Mouse (Mus musculus) E14TG2a.4 (cell line): Measurements from ENCODE around the gene Mnd1.
A peak's percentile ranks its signal among the peaks of the same experiment; 100 is the strongest.

Experiments used
- H3K27me3 ChIP-seq: 2 replicates; pipeline ENCODE4 v1.6.1; 2014; ENCODE audit warnings: low read length, control low read depth; ENCODE audit not compliant: insufficient read depth
- H3K36me3 ChIP-seq: 2 replicates; pipeline ENCODE4 v1.6.1; 2014; ENCODE audit warnings: low read length, control low read depth; ENCODE audit not compliant: insufficient read depth
- H3K4me1 ChIP-seq: replicated peaks from 2 replicates; pipeline ENCODE4 v1.6.1; 2014; ENCODE audit warnings: low read depth, low read length, control low read depth
- H3K4me3 ChIP-seq: replicated peaks from 2 replicates; pipeline ENCODE4 v1.5.1; 2014; ENCODE audit warnings: mild to moderate bottlenecking, low read length
- H3K9me3 ChIP-seq: 2 replicates; pipeline ENCODE4 v1.6.1; 2014; ENCODE audit warnings: low read length, control low read depth
- CTCF ChIP-seq: conservative IDR thresholded peaks from 2 replicates; pipeline ENCODE4 v1.5.1; 2014; ENCODE audit warnings: low read length
- NANOG ChIP-seq: IDR thresholded peaks from 2 replicates; pipeline ENCODE4 v1.6.1; 2014; ENCODE audit warnings: borderline replicate concordance, low read length, mixed read lengths
- POU5F1 ChIP-seq: IDR thresholded peaks from 2 replicates; pipeline ENCODE4 v1.6.1; 2014; ENCODE audit warnings: low read length, borderline replicate concordance

The Mnd1 gene

GRCm38 (mm10) chr3:84061523-84062453, 93.8 kb downstream of the Mnd1 start:
- Histone ChIP-seq H3K4me1 (no peaks in the 10 kb centered on the region), H3K36me3 (no peaks in the 10 kb centered on the region), H3K4me3 (no peak overlapping the region), H3K27me3 (no peaks in the 10 kb centered on the region), H3K9me3 (peaks cover 21% of the 10 kb centered on the region)
- TF ChIP-seq POU5F1 (no peak), CTCF (no peak), NANOG (no peak)

- Histone ChIP-seq H3K4me1 (no peaks in the 10 kb centered on the region), H3K36me3 (no peaks in the 10 kb centered on the region), H3K27me3 (no peaks in the 10 kb centered on the region), H3K4me3 (no peak overlapping the region), H3K9me3 (peaks cover 27% of the 10 kb centered on the region)
- TF ChIP-seq NANOG (no peak), POU5F1 (no peak), CTCF (no peak)
Observed at GRCm38 (mm10) chr3:84060946-84061345, 94.6 kb downstream of the Mnd1 start.

DNA sequence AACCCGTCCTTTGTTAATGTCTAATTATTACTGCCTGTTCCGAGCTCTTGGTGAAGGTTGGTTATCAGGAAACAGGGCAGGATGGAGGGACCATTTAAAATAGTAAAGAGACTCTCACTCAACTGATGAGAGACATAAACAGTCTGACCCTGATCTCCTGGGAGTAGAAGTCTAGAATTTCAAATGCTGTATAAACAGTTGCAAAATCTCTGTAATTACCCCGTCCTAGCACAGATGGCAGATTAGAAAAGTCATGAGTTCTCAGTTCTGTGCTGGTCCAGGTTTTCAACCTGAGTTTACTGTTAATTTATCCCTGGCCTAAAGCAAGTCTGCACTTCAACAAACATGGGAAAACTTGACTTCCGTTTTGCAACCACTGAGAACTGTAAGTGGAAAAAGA, 95.5 kb downstream of the Mnd1 start:
- Histone ChIP-seq H3K36me3 (no peaks in the 10 kb centered on the region), H3K27me3 (no peaks in the 10 kb centered on the region), H3K4me1 (no peaks in the 10 kb centered on the region), H3K9me3 (peaks cover 33% of the 10 kb centered on the region), H3K4me3 (no peak overlapping the region)
- TF ChIP-seq POU5F1: no peak
- no peak for TF ChIP-seq CTCF
- TF ChIP-seq NANOG: no peak

- no peaks in the 10 kb centered on the region for H3K27me3 ChIP-seq
- TF ChIP-seq CTCF: no peak
- TF ChIP-seq POU5F1: no peak
- TF ChIP-seq NANOG: no peak
- peaks cover 37% of the 10 kb centered on the region for H3K9me3 ChIP-seq
- no peaks in the 10 kb centered on the region for H3K36me3 ChIP-seq
- no peak overlapping the region for H3K4me3 ChIP-seq
- no peaks in the 10 kb centered on the region for H3K4me1 ChIP-seq
Observed at GRCm38 (mm10) chr3:84059676-84060075, 95.9 kb downstream of the Mnd1 start.

DNA sequence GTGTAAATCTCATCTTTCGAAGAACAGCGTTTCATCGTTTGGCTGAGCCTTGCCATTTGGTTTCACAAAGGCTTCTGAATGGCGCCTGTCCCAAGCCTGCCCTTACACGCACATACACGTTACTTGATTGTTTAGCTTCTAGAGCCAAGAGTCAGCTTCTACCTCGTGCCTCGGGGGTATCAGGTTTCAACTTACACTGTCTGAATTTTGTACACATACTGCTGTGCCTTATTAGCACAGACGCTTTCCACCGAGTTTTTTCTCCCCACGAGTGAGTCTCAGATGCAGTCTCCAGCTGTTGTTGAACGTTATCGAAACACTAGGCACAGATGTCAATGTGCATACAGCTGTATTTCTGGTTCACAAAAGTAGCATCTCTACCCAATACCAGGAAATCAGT, 96.3 kb downstream of the Mnd1 start:
- TF ChIP-seq CTCF (no peak), POU5F1 (no peak), NANOG (no peak)
- H3K36me3 ChIP-seq: no peaks in the 10 kb centered on the region
- H3K4me1 ChIP-seq: no peaks in the 10 kb centered on the region
- peaks cover 42% of the 10 kb centered on the region for H3K9me3 ChIP-seq
- no peak overlapping the region for H3K4me3 ChIP-seq
- H3K27me3 ChIP-seq: no peaks in the 10 kb centered on the region

- H3K4me3 ChIP-seq: no peak overlapping the region
- H3K27me3 ChIP-seq: 0 out of 2 replicates have a peak, but pooled peaks cover 4% of the 10 kb centered on the region
- no peaks in the 10 kb centered on the region for H3K36me3 ChIP-seq
- TF ChIP-seq NANOG (no peak), POU5F1 (no peak), CTCF (no peak)
- peaks cover 13% of the 10 kb centered on the region for H3K9me3 ChIP-seq
- H3K4me1 ChIP-seq: peaks cover 8% of the 10 kb centered on the region
Observed at GRCm38 (mm10) chr3:84048729-84049175, 106.8 kb downstream of the Mnd1 start.

- Histone ChIP-seq H3K36me3 (no peaks in the 10 kb centered on the region), H3K4me1 (peaks cover 8% of the 10 kb centered on the region), H3K9me3 (no peaks in the 10 kb centered on the region), H3K27me3 (peaks cover 6% of the 10 kb centered on the region), H3K4me3 (no peak overlapping the region)
- TF ChIP-seq NANOG: no peak
- TF ChIP-seq POU5F1: no peak
- no peak for TF ChIP-seq CTCF
Observed at GRCm38 (mm10) chr3:84046206-84046605, 109.4 kb downstream of the Mnd1 start.

DNA sequence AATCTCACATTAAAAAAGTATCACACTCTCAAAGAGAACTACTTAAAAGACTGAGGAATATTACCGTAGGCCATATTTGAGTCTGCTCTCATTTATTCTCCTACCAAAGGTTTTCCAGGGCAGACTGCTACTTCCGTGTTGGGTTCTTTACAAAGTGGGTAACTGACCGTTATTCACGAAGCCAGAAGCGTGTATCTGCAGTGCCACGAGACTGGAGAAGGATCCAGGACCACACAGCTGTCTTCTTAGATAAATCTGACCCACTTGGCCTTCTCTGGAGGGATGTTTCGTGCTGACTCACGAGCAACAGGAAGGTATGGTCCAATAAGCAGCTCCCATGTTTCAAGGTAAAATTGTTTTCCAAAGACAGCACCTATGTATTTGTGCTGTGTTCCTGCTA, 113.8 kb downstream of the Mnd1 start:
- no peak overlapping the region for H3K4me3 ChIP-seq
- H3K27me3 ChIP-seq: peaks cover 7% of the 10 kb centered on the region
- peaks cover 7% of the 10 kb centered on the region for H3K36me3 ChIP-seq
- no peak for TF ChIP-seq NANOG
- TF ChIP-seq CTCF: no peak
- no peak for TF ChIP-seq POU5F1
- no peaks in the 10 kb centered on the region for H3K9me3 ChIP-seq
- H3K4me1 ChIP-seq: peaks cover 22% of the 10 kb centered on the region

- Histone ChIP-seq H3K4me3 (peak overlapping the region; percentile 76), H3K27me3 (peaks cover 7% of the 10 kb centered on the region), H3K9me3 (no peaks in the 10 kb centered on the region), H3K36me3 (peaks cover 14% of the 10 kb centered on the region), H3K4me1 (peaks cover 27% of the 10 kb centered on the region)
- TF ChIP-seq POU5F1: no peak
Observed at GRCm38 (mm10) chr3:84040476-84041082, 115.0 kb downstream of the Mnd1 start.
